Mouse (Mus musculus): ENCODE results near the gene Irgq.

Irgq gene

GRCm38 (mm10) chr7:24533031-24533571 is 2.6 kb downstream of the Irgq start:
- TF ChIP-seq GATA4 (IDR thresholded peaks at IDR 0.05; ENCODE audit: insufficient replicate concordance, low read length) = no peak

DNA sequence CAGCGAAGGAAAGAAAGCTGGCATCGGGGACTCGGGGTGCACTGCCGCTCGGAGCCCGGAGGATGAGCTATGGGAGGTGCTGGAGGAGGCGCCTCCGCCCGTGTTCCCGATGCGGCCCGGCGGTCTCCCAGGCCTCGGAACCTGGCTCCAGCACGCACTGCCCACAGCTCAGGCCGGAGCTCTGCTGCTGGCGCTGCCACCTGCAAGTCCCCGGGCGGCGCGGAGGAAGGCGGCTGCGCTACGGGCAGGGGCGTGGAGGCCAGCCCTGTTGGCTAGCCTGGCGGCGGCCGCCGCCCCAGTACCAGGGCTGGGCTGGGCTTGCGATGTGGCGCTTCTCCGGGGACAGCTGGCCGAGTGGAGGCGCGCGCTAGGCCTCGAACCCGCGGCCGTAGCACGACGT is 3.3 kb downstream of the Irgq start:
- TF ChIP-seq GATA4 (IDR thresholded peaks at IDR 0.05; ENCODE audit: insufficient replicate concordance, low read length) = no peak

DNA sequence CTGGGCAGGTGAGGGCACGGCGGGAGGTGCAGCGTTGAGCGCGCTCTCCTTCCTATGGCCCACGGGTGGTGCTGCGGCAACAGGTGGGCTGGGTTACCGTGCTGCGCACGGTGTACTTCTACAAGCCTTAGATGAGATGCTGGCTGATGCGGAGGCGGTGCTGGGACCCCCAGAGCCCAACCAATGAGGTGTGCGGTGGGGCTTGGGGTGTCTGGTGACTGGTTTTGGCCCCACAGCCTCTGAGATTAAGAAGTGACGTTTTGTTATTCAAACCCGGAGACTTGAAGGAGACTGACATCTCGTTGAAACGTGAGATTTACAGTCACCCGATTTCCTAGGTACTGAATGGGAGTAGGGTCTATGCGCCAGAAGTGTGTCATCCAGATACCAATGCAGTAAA is 3.8 kb downstream of the Irgq start:
- no peak for TF ChIP-seq GATA4 (IDR thresholded peaks at IDR 0.05; ENCODE audit: insufficient replicate concordance, low read length)

- TF ChIP-seq GATA4 (IDR thresholded peaks at IDR 0.05; ENCODE audit: insufficient replicate concordance, low read length) = no peak
These were observed 6.6 kb downstream of the Irgq start for GRCm38 (mm10) chr7:24537081-24537480.

DNA sequence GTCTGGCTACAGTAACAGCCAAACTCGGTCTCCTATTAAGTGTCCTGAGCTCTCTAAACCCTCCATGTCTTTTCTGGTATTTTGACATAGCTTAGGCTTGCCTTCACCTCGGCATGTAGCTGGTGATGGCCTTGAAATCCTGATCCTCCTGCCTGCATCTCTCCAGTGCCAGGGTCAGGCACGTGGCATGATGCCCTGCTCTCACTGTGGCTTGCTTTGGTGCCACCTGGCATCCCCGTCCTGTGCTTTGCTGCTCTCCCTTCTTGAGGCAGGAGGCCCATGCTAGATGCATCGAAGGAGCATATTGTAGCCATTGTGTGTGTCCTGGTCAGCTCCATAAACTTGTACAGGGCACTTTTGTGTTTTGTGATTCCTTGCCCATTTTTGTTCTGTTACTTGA is 7.1 kb downstream of the Irgq start:
- TF ChIP-seq GATA4 (IDR thresholded peaks at IDR 0.05; ENCODE audit: insufficient replicate concordance, low read length) = no peak

DNA sequence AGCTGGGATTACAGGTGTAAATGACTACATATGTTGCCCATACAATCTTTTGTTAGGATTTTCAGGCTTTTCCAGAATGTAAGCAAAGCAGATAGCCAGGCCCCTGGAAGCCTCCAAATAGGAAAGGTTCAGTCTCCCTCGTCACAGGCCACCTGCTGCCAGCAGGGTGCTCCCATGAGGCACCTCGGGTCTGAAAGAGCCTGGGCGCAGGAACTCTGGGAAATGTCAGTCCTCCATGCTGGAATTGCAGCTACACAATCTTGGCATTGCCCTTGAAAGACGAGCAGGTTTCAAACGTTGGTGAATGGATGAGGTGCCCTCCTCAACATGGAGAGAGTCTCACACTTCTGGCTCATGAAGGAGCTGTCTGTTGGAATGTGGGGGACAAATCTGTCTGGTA is 7.7 kb downstream of the Irgq start:
- no peak for TF ChIP-seq GATA4 (IDR thresholded peaks at IDR 0.05; ENCODE audit: insufficient replicate concordance, low read length)

GRCm38 (mm10) chr7:24538701-24539100 is 8.2 kb downstream of the Irgq start:
- no peak for TF ChIP-seq GATA4 (IDR thresholded peaks at IDR 0.05; ENCODE audit: insufficient replicate concordance, low read length)

DNA sequence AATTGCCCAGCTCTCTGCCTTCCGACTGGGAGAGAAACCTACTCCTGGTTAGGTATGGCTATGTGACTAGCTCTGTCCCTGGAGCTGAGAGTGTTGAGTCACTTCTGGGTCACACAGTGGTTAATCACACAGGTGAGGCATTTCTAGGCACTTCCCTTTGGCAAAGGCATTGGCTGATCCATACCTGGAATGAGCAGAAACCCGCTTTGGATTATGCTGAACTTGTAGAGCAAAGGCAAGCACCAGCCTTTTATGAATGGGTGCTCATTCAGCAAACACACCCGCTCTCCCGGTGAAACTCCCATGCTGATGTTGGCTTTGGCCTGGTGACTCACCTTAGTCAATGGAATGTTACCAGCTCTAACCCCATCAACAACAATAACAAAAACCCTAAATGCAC is 9.2 kb downstream of the Irgq start:
- TF ChIP-seq GATA4 (IDR thresholded peaks at IDR 0.05; ENCODE audit: insufficient replicate concordance, low read length) = no peak

- TF ChIP-seq GATA4 (IDR thresholded peaks at IDR 0.05; ENCODE audit: insufficient replicate concordance, low read length) = no peak
These were observed 14.0 kb downstream of the Irgq start for GRCm38 (mm10) chr7:24544506-24544905.

- TF ChIP-seq GATA4 (IDR thresholded peaks at IDR 0.05; ENCODE audit: insufficient replicate concordance, low read length) = no peak
These were observed 15.7 kb downstream of the Irgq start, which contains the start of the genes Pinlyp and Xrcc1 for GRCm38 (mm10) chr7:24546068-24546614. Pinlyp (minus strand) TSS chr7:24546118. Xrcc1 (plus strand) TSS chr7:24546289.

DNA sequence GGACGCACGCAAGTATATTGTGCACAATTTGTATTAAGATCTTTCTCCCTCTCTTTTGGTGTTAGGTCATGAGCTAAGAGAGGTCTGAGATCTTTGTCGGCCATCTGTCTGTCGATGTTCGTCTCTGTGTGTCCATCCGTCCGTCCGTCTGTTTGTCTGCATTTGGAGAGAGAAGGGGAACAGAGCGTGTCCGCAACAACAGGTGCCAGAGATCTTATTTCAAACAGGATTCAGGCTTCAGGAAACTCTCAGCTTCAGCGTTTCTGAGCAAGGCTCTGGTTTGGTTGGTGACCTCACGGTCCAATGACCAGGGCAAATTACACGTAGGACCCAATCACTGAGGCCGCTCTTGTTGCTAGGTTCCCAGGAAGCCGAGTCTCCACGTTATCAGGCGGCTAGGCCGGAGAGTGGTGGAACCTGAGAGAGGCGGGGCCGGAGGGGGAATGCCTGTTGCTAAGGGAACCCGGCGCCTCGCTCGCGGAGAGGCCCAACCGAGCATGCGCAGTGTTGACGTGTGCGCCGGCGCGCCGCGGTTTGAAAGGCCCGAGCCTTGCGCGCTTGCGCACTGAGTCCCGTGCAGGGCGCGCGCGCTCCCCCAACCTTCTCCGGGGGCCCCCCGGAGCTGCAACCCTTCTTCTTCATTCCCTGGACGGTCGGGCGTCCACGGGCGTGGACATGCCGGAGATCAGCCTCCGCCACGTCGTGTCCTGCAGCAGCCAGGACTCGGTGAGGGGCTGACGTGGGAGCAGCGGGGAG is 16.3 kb downstream of the Irgq start:
- TF ChIP-seq GATA4 (IDR thresholded peaks at IDR 0.05; ENCODE audit: insufficient replicate concordance, low read length) = peak; percentile 91; the same call in 1 of the 2 replicates

DNA sequence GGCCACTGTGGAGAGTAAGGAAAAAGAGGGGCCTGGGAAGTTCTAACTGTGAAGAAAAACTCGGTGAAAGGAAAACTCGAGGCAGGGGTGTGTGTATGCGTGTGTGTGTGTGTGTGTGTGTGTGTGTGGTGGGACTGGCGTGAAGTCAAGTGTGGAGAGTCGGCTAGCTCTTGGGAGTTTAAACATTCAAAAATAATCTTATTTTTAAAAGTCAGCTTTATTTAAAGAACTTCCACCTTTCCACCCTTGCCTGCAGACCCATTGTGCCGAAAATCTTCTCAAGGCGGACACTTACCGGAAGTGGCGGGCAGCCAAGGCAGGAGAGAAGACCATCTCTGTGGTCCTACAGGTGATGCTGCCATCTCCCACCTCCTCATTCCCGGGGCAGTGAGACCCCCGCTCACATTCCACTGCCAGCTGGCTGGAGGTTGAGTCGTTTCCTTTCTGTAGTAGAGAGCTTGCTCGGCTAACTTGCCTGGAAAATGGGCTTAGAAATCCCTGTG is 17.1 kb downstream of the Irgq start:
- TF ChIP-seq GATA4 (IDR thresholded peaks at IDR 0.05; ENCODE audit: insufficient replicate concordance, low read length) = no peak

- TF ChIP-seq GATA4 (IDR thresholded peaks at IDR 0.05; ENCODE audit: insufficient replicate concordance, low read length) = no peak
These were observed 21.7 kb downstream of the Irgq start for GRCm38 (mm10) chr7:24551985-24552759.

- no peak for TF ChIP-seq GATA4 (IDR thresholded peaks at IDR 0.05; ENCODE audit: insufficient replicate concordance, low read length)
These were observed 25.3 kb downstream of the Irgq start for GRCm38 (mm10) chr7:24555786-24556185.

DNA sequence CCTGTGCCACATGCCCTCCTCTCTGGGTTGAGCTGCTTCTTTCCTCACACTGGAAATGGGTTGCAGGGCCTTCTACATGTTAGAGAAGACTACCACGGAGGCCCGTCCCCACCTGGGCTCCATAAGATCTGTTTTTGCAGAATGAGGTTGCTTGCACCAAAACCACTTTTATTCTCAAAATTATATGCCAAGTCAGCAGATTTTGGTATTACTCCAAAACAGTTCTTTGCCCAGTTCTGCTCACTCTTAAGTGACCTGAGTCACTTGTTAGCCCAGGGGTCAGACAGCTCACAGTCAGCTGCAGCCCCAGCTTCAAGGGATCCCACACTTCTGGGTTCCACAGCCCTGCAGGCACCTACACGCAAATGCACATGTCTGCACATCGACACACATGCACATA is 31.0 kb downstream of the Irgq start:
- TF ChIP-seq GATA4 (IDR thresholded peaks at IDR 0.05; ENCODE audit: insufficient replicate concordance, low read length) = no peak
